In the genomic region with DNA sequence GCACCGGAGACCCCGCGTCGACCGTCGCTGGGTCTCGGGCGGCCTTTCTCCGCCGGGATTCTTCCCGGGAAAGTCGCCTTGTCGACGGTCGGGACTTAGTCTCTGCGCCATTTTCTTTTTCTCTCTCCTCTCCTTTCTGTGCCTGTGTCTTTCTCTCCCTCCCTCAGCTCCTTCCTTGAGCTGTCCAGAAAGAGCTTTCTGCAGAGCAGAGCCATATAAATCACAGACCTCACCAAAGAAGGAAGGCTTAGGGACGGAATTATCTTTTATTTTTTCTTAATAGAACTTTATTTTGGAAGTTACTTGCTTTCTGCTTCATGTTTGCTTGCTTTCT, we compare ENCODE assay signal across 8 mouse cellular contexts. TPM values are rescaled to one million over a fixed set of nuclear protein-coding genes. Genes with fewer than 3 reads are reported as not detected.
DNase-seq lines count a peak whose midpoint lies in the region; ATAC-seq and TF ChIP-seq lines count a peak whose summit lies in the region.

No protein-coding gene starts in this region.

- H3K27ac ChIP-seq in gastrocnemius, adult 2 months, result peak overlapping the region; percentile 99
- H3K27ac ChIP-seq in embryonic facial prominence, embryonic 13.5 days, result peak overlapping the region; percentile 99
- peak overlapping the region; percentile 100 for H3K27ac ChIP-seq in olfactory bulb, adult 2 months (ENCODE audit: insufficient read depth, low read depth, low read length)

- H3K27me3 ChIP-seq in embryonic facial prominence, embryonic 13.5 days, result no peaks in the 10 kb centered on the region

- H3K4me2 ChIP-seq in embryonic facial prominence, embryonic 13.5 days, result peak overlapping the region; percentile 75

- H3K4me3 ChIP-seq in gastrocnemius, adult 2 months, result peak overlapping the region; percentile 94
- H3K4me3 ChIP-seq in embryonic facial prominence, embryonic 13.5 days, result peak overlapping the region; percentile 90
- H3K4me3 ChIP-seq in olfactory bulb, adult 2 months (ENCODE audit: insufficient read depth, low read depth, low read length), result peak overlapping the region; percentile 85

- no peak for ATAC-seq in embryonic facial prominence, embryonic 13.5 days (ENCODE audit: insufficient number of reproducible peaks, insufficient read depth, low FRiP score, low TSS enrichment, low read depth)

- DNase-seq in gastrocnemius, adult 2 months, result no peak
- DNase-seq in gastrocnemius, postnatal 36 days, result no peak
- DNase-seq in 416B (ENCODE audit: low read depth), result peak; percentile 54
- DNase-seq in large intestine, adult 2 months (ENCODE audit: low read depth, low spot score), result peak; percentile 28
- no peak for DNase-seq in cerebellum, adult 11 months
- DNase-seq in layer of hippocampus, adult 9-11 months, result no peak

- H3K36me3 ChIP-seq in embryonic facial prominence, embryonic 13.5 days, result no peaks in the 10 kb centered on the region

- TF ChIP-seq CTCF in gastrocnemius, adult 2 months (IDR thresholded peaks at IDR 0.05), result no peak
- no peak for TF ChIP-seq CTCF in olfactory bulb, adult 2 months (IDR thresholded peaks at IDR 0.05; ENCODE audit: insufficient read depth, low read depth, low read length)

- no peak for TF ChIP-seq POLR2A in olfactory bulb, adult 2 months (IDR thresholded peaks at IDR 0.05; ENCODE audit: insufficient read depth, low read depth, low read length)

- H3K4me1 ChIP-seq in embryonic facial prominence, embryonic 13.5 days, result peaks cover 18% of the 10 kb centered on the region
- no peaks in the 10 kb centered on the region for H3K4me1 ChIP-seq in olfactory bulb, adult 2 months (ENCODE audit: control insufficient read depth, insufficient read depth, low read length)

- WGBS in embryonic facial prominence, embryonic 13.5 days, result under 1% methylated on average over 17 of the region's 17 CpGs
- 0% methylated on average over 17 of the region's 17 CpGs for WGBS in large intestine, adult 2 months
- WGBS in olfactory bulb, adult 2 months, result under 1% methylated on average over 17 of the region's 17 CpGs

- H3K9ac ChIP-seq in embryonic facial prominence, embryonic 13.5 days, result peak overlapping the region; percentile 100

- H3K9me3 ChIP-seq in embryonic facial prominence, embryonic 13.5 days, result no peaks in the 10 kb centered on the region

- intact Hi-C loops in gastrocnemius, adult 2 months (cut with DNase I), result loop anchor here (5.0 kb wide), 1 partner anchor 65 kb away; no protein-coding TSS in a partner anchor
- intact Hi-C loops in gastrocnemius, postnatal 36 days (cut with DNase I), result no loop called here

RNA-seq across cellular contexts. Expression of gene Top1, which starts 1.1 kb away (rescaled TPM):
- 10 to 100 TPM; 39.5 to 53.2 TPM for total RNA-seq in gastrocnemius, adult 2 months (2021)
- total RNA-seq in gastrocnemius, postnatal 36 days (2021), result 10 to 100 TPM; 30.3 to 34.2 TPM
- polyA plus RNA-seq in embryonic facial prominence, embryonic 13.5 days (2015; fragmentation: Nextera tagmentation; extraction: Ambion mirVana), result 105 and 107 TPM in 2 replicates
- 8.4 and 12.0 TPM in 2 replicates for polyA plus RNA-seq in large intestine, adult 2 months (2012; rRNA removed)
- polyA plus RNA-seq in olfactory bulb, adult 2 months (2012; ENCODE audit: insufficient read depth, insufficient read length, low replicate concordance, missing spikeins), result 317 TPM in 1 of 2 replicates, not detected in the other

Comparison
In these comparisons a context has a peak if more than half of its experiments do, and no peak if none do; other contexts are left out.
1. DNase-seq: peak in 416B (single experiment) and large intestine, adult 2 months (single experiment); none in gastrocnemius, adult 2 months (single experiment), gastrocnemius, postnatal 36 days (0 of 2), cerebellum, adult 11 months (single experiment) and layer of hippocampus, adult 9-11 months (single experiment).
2. Peak in every context shown above with its lines, with median percentiles within 50 percentile points of each other: H3K27ac ChIP-seq and H3K4me3 ChIP-seq.